28 mouse cellular contexts compared by ENCODE assay signal in genomic region chr19:36103909-36104308, GRCm38 (mm10). TPM values are rescaled to one million over a fixed set of nuclear protein-coding genes. Genes with fewer than 3 reads are reported as not detected.
DNase-seq lines count a peak whose midpoint lies in the region; ATAC-seq lines count a peak whose summit lies in the region.
"Had no signal": no experiment of that assay in that cellular context is flagged by ENCODE, and none has a peak within 500 bp of the region (broad histone marks: within the 10 kb centered on the region; RNA-seq: fewer than 3 reads in every experiment).

No protein-coding gene starts in this region.

- no peak overlapping the region for H3K4me2 ChIP-seq in forebrain, embryonic 15.5 days (replicated peaks)
- H3K4me2 ChIP-seq: forebrain, embryonic 13.5 days; heart, embryonic 13.5 days; hindbrain, embryonic 12.5 days; hindbrain, embryonic 15.5 days had no signal

- no peaks in the 10 kb centered on the region for H3K27me3 ChIP-seq in forebrain, embryonic 15.5 days
- H3K27me3 ChIP-seq: CH12.LX; forebrain, embryonic 13.5 days; heart, embryonic 13.5 days; hindbrain, embryonic 12.5 days; hindbrain, embryonic 15.5 days had no signal

- no peak overlapping the region for H3K27ac ChIP-seq in forebrain, embryonic 15.5 days (replicated peaks)
- H3K27ac ChIP-seq: forebrain, embryonic 10.5 days; forebrain, embryonic 13.5 days; gastrocnemius, adult 2 months; heart, embryonic 10.5 days; heart, embryonic 13.5 days; hindbrain, embryonic 12.5 days; hindbrain, embryonic 15.5 days had no signal

- no peaks in the 10 kb centered on the region for H3K4me1 ChIP-seq in forebrain, embryonic 15.5 days
- H3K4me1 ChIP-seq: forebrain, embryonic 10.5 days; forebrain, embryonic 13.5 days; heart, embryonic 10.5 days; heart, embryonic 13.5 days; hindbrain, embryonic 12.5 days; hindbrain, embryonic 15.5 days had no signal

- no peak overlapping the region for H3K4me3 ChIP-seq in forebrain, embryonic 15.5 days
- H3K4me3 ChIP-seq: forebrain, embryonic 10.5 days; forebrain, embryonic 13.5 days; gastrocnemius, adult 2 months; heart, embryonic 10.5 days; heart, embryonic 13.5 days; hindbrain, embryonic 12.5 days; hindbrain, embryonic 15.5 days had no signal

- WGBS in forebrain, embryonic 15.5 days = 93% methylated on average over 5 of the region's 5 CpGs

- ATAC-seq in megakaryocyte progenitor cell, adult 5-6 weeks (replicated peaks; ENCODE audit: poor library complexity) = 0 out of 2 replicates have a peak, but pooled peaks have one; percentile 31
- no peak for ATAC-seq in forebrain, embryonic 15.5 days (replicated peaks)
- ATAC-seq: forebrain, embryonic 13.5 days; forebrain, postnatal 0 days had no signal

- H3K9me3 ChIP-seq in forebrain, embryonic 15.5 days = no peaks in the 10 kb centered on the region
- H3K9me3 ChIP-seq: forebrain, embryonic 10.5 days; forebrain, embryonic 13.5 days; G1E; heart, embryonic 10.5 days; heart, embryonic 13.5 days; hindbrain, embryonic 12.5 days; hindbrain, embryonic 15.5 days had no signal

- H3K36me3 ChIP-seq in forebrain, embryonic 15.5 days = peaks cover 47% of the 10 kb centered on the region

- DNase-seq in heart, adult 11 months = peak; percentile 33
- DNase-seq in heart, adult 9 months (ENCODE audit: low spot score in 2 of 2) = no peak
- peak; percentile 47 for DNase-seq in NIH3T3 (ENCODE audit: low read depth)
- DNase-seq in adrenal gland, postnatal 36 days = no peak
- DNase-seq in urinary bladder, postnatal 25 days (ENCODE audit: low spot score) = no peak
- DNase-seq: adrenal gland, adult 2 months; adrenal gland, postnatal 14 days; cerebellum, adult 11-12 months; cerebellum, adult 8-10 months; cerebellum, postnatal 10 days; cerebellum, postnatal 36 days; forebrain, postnatal 0 days; gastrocnemius, adult 2 months; gastrocnemius, postnatal 14 days; heart, adult 18-20 months; heart, postnatal 14 days; heart, postnatal 4 days had no signal

- H3K9ac ChIP-seq in forebrain, embryonic 15.5 days (replicated peaks) = no peak overlapping the region
- H3K9ac ChIP-seq: forebrain, embryonic 13.5 days; forebrain, postnatal 0 days; heart, embryonic 13.5 days; hindbrain, embryonic 12.5 days; hindbrain, embryonic 15.5 days had no signal

RNA-seq across cellular contexts. Expression of gene Ankrd1, which starts 16.0 kb away (rescaled TPM):
- total RNA-seq in megakaryocyte progenitor cell, adult 5-6 weeks (2015) = not detected in 2 replicates
- not detected in 2 replicates for total RNA-seq in megakaryocyte progenitor cell, adult 5-6 weeks (2017)
- total RNA-seq in adrenal gland, postnatal 36 days (2021) = not detected
- 0.19 TPM in 1 of 2 replicates, not detected in the other for polyA plus RNA-seq in forebrain, embryonic 15.5 days (2015; fragmentation: Nextera tagmentation; extraction: Ambion mirVana)
- total RNA-seq: adrenal gland, adult 2 months; adrenal gland, postnatal 14 days; CH12.LX had no signal
- polyA plus RNA-seq: adrenal gland, adult 2 months; forebrain, embryonic 10.5 days; forebrain, embryonic 13.5 days; G1E; hindbrain, embryonic 15.5 days; intestine, embryonic 14.5 days had no signal

RNA-seq across cellular contexts. Expression of gene Rpp30, which starts 20.4 kb away (rescaled TPM):
- 70.4 and 78.3 TPM in 2 replicates for total RNA-seq in megakaryocyte progenitor cell, adult 5-6 weeks (2015)
- total RNA-seq in megakaryocyte progenitor cell, adult 5-6 weeks (2017) = 44.9 and 51.0 TPM in 2 replicates
- 10 to 100 TPM; 13.8 to 17.0 TPM for total RNA-seq in adrenal gland, postnatal 36 days (2021)
- 84.1 and 90.4 TPM in 2 replicates for polyA plus RNA-seq in forebrain, embryonic 15.5 days (2015; fragmentation: Nextera tagmentation; extraction: Ambion mirVana)

RNA-seq across cellular contexts. Expression of gene Htr7, which starts 46.6 kb away (rescaled TPM):
- 0.12 TPM in 1 of 2 replicates, not detected in the other for total RNA-seq in megakaryocyte progenitor cell, adult 5-6 weeks (2015)
- total RNA-seq in megakaryocyte progenitor cell, adult 5-6 weeks (2017) = not detected in 2 replicates
- under 1 TPM in 1 of 2 experiments, not detected in 1; 0.20 TPM for total RNA-seq in adrenal gland, postnatal 36 days (2021)
- polyA plus RNA-seq in forebrain, embryonic 15.5 days (2015; fragmentation: Nextera tagmentation; extraction: Ambion mirVana) = 3.0 and 3.6 TPM in 2 replicates
- total RNA-seq: adrenal gland, adult 2 months; CH12.LX had no signal
- polyA plus RNA-seq: G1E; heart, embryonic 10.5 days; intestine, embryonic 14.5 days had no signal

Comparison
In these comparisons a context has a peak if more than half of its experiments do, and no peak if none do; other contexts are left out.
1. DNase-seq: peak in heart, adult 11 months (single experiment) and NIH3T3 (single experiment); none in heart, adult 9 months (0 of 2), adrenal gland, postnatal 36 days (0 of 2) and urinary bladder, postnatal 25 days (single experiment).